ENCODE assay signal across 8 mouse cellular contexts in the genomic region with DNA sequence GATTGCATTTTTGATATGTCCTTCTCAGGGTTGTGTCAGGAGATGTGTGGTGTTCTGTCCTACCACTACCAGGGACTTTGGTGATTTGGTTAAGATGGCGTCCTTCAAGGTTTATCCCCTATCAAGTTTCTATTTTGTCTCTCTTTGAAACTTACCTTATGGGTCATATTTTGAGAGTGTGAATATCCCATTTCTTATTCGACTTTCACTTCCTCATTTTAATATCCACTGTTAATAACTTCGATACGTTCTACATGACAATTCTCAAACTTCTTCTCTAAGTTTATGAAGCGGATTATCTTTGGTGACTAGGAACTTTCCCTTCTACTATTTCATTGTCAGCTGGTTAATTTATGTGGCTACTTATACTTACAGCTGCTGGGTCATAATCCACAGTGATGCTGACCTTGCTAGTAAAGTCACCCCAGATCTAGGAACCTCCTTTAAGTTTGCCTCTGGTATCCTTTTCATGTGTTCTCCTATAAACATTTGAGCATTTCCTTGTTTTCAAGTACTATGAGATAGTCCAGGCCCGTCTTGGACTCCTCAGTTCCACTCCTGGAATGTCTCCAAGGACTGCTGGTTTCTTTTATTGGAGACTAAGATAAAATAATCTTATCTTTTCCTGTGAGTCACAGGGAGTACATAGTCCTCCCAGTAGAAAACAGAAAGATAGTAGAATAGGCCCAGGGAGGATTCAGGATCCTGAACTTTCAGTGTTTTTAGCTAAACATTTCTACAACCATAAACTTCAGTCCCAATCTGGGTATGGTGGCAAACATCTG.
DNase-seq lines count a peak whose midpoint lies in the region; ATAC-seq and TF ChIP-seq lines count a peak whose summit lies in the region.

No protein-coding gene starts in this region.

- H3K9ac ChIP-seq in liver, adult 2 months (ENCODE audit: low read depth, low read length) = no peak overlapping the region
- no peak overlapping the region for H3K9ac ChIP-seq in liver, embryonic 12.5 days

- peak; percentile 31 for DNase-seq in liver, adult 2 months (ENCODE audit: extremely low read depth, low read depth, low spot score)
- DNase-seq in heart, postnatal 25 days (ENCODE audit: low spot score) = peak; percentile 28
- no peak for DNase-seq in thymus, postnatal 14 days
- no peak for DNase-seq in embryo, embryonic 11 days

- intact Hi-C loops in heart, postnatal 25 days (cut with DNase I) = no loop called here

- no peak for ATAC-seq in liver, embryonic 12.5 days
- ATAC-seq in common myeloid progenitor, adult 5-6 weeks (replicated peaks; ENCODE audit: low read depth, poor library complexity, severe bottlenecking) = 0 out of 2 replicates have a peak, but pooled peaks have one; percentile 8
- ATAC-seq in megakaryocyte, adult 5-6 weeks (ENCODE audit: poor library complexity, severe bottlenecking) = 0 out of 2 replicates have a peak, but pooled peaks have one; percentile 16
- ATAC-seq in cerebellum, adult (ENCODE audit: insufficient number of reproducible peaks, low FRiP score, low TSS enrichment) = no peak

- no peak for TF ChIP-seq CTCF in liver, adult 2 months (IDR thresholded peaks at IDR 0.05; ENCODE audit: low read depth, low read length)

- H3K27me3 ChIP-seq in liver, adult 2 months (ENCODE audit: control insufficient read depth, insufficient read depth, low read length) = no peaks in the 10 kb centered on the region
- H3K27me3 ChIP-seq in liver, embryonic 12.5 days (replicated peaks) = no peaks in the 10 kb centered on the region

- WGBS in liver, adult 2 months = 87% methylated on average over 6 of the region's 6 CpGs
- 64% methylated on average over 6 of the region's 6 CpGs for WGBS in liver, embryonic 12.5 days (ENCODE audit: insufficient replicate concordance)

- no peaks in the 10 kb centered on the region for H3K36me3 ChIP-seq in liver, adult 2 months (ENCODE audit: control insufficient read depth, insufficient read depth, low read length)
- no peaks in the 10 kb centered on the region for H3K36me3 ChIP-seq in liver, embryonic 12.5 days

- H3K79me2 ChIP-seq in liver, adult 2 months (ENCODE audit: control insufficient read depth, insufficient read depth, low read length) = no peaks in the 10 kb centered on the region

- peaks cover 1% of the 10 kb centered on the region; the same call in 1 of the 2 replicates for H3K4me1 ChIP-seq in liver, adult 2 months (ENCODE audit: control insufficient read depth, insufficient read depth, low read length)
- H3K4me1 ChIP-seq in liver, embryonic 12.5 days = peaks cover 4% of the 10 kb centered on the region; the same call in 1 of the 2 replicates

- TF ChIP-seq POLR2A in liver, adult 2 months (IDR thresholded peaks at IDR 0.05; ENCODE audit: extremely low read depth, insufficient read depth, low read length) = no peak

- H3K9me3 ChIP-seq in liver, embryonic 12.5 days (replicated peaks) = no peaks in the 10 kb centered on the region

- H3K27ac ChIP-seq in liver, adult 2 months (replicated peaks; ENCODE audit: insufficient read depth, low read depth, low read length) = peak overlapping the region; percentile 53; the same call in 1 of the 2 replicates
- no peak overlapping the region for H3K27ac ChIP-seq in liver, embryonic 12.5 days

- H3K4me3 ChIP-seq in liver, adult 2 months (ENCODE audit: insufficient read depth, low read depth, low read length) = no peak overlapping the region
- no peak overlapping the region for H3K4me3 ChIP-seq in liver, embryonic 12.5 days

- no peak overlapping the region for H3K4me2 ChIP-seq in liver, embryonic 12.5 days

Comparison
In these comparisons a context has a peak if more than half of its experiments do, and no peak if none do; other contexts are left out.
1. DNase-seq: peak in liver, adult 2 months (single experiment) and heart, postnatal 25 days (single experiment); none in thymus, postnatal 14 days (single experiment) and embryo, embryonic 11 days (single experiment).
2. ATAC-seq: peak in common myeloid progenitor, adult 5-6 weeks (single experiment) and megakaryocyte, adult 5-6 weeks (single experiment); none in liver, embryonic 12.5 days (single experiment) and cerebellum, adult (single experiment).